Mouse (Mus musculus): Measurements from ENCODE around the gene Zc3h4. TPM values are rescaled to one million over a fixed set of nuclear protein-coding genes. Genes with fewer than 3 reads are reported as not detected.
"Not testable (repeated sequence)": the region's sequence is repeated elsewhere in the genome, so short reads cannot be mapped to it uniquely, and the experiment has no call there.

Zc3h4 gene
- 10 to 100 TPM; 44.0 to 54.3 TPM for total RNA-seq (2021)
- long read RNA-seq, experiment 1, partial matches to known transcripts: 0 of 6 reads
- long read RNA-seq, experiment 1, other reads (novel, unspliced or antisense): 6 of 6 reads
- long read RNA-seq, experiment 2, partial matches to known transcripts: 2 of 6 reads
- long read RNA-seq, experiment 2, other reads (novel, unspliced or antisense): 4 of 6 reads

GRCm38 (mm10) chr7:16400689-16401611, at the start of gene Zc3h4:
Gene Zc3h4 (plus strand): TSS chr7:16400910.
- peak; percentile 92 for DNase-seq

GRCm38 (mm10) chr7:16355854-16356594, 44.7 kb upstream of the Zc3h4 start:
- DNase-seq: no peak

- no peak for DNase-seq
Observed at GRCm38 (mm10) chr7:16357602-16358001, 43.1 kb upstream of the Zc3h4 start.

GRCm38 (mm10) chr7:16364319-16364718, 36.4 kb upstream of the Zc3h4 start:
- DNase-seq: no peak

GRCm38 (mm10) chr7:16364901-16365500, 35.7 kb upstream of the Zc3h4 start:
- DNase-seq: peak; percentile 22

- peak; percentile 37 for DNase-seq
Observed at GRCm38 (mm10) chr7:16366133-16366646, 34.5 kb upstream of the Zc3h4 start.

GRCm38 (mm10) chr7:16366669-16367068, 34.0 kb upstream of the Zc3h4 start:
- no peak for DNase-seq

- no peak for DNase-seq
Observed at GRCm38 (mm10) chr7:16368835-16369234, 31.9 kb upstream of the Zc3h4 start.

GRCm38 (mm10) chr7:16370596-16370995, 30.1 kb upstream of the Zc3h4 start:
- DNase-seq: no peak

- DNase-seq: no peak
Observed at GRCm38 (mm10) chr7:16373719-16374118, 27.0 kb upstream of the Zc3h4 start.

GRCm38 (mm10) chr7:16374989-16375388, 25.7 kb upstream of the Zc3h4 start:
- DNase-seq: no peak

GRCm38 (mm10) chr7:16376505-16376904, 24.2 kb upstream of the Zc3h4 start:
- DNase-seq: peak; percentile 70

- peak; percentile 98 for DNase-seq
Observed at GRCm38 (mm10) chr7:16387160-16388041, 13.3 kb upstream of the Zc3h4 start, which contains the start of gene Sae1. Gene Sae1 (minus strand): TSS chr7:16387806.

- not testable (repeated sequence) for DNase-seq
Observed at GRCm38 (mm10) chr7:16389942-16390341, 10.8 kb upstream of the Zc3h4 start.

GRCm38 (mm10) chr7:16392923-16393322, 7.8 kb upstream of the Zc3h4 start:
- no peak for DNase-seq

GRCm38 (mm10) chr7:16395944-16396343, 4.8 kb upstream of the Zc3h4 start:
- DNase-seq: peak; percentile 63

- no peak for DNase-seq
Observed at GRCm38 (mm10) chr7:16397465-16397864, 3.2 kb upstream of the Zc3h4 start.

GRCm38 (mm10) chr7:16398387-16399050, 2.2 kb upstream of the Zc3h4 start:
- no peak for DNase-seq

- peak; percentile 92 for DNase-seq
Observed at GRCm38 (mm10) chr7:16399098-16399819, 1.5 kb upstream of the Zc3h4 start.
